Comparison of ENCODE assay signal across 8 mouse cellular contexts in the genomic region with DNA sequence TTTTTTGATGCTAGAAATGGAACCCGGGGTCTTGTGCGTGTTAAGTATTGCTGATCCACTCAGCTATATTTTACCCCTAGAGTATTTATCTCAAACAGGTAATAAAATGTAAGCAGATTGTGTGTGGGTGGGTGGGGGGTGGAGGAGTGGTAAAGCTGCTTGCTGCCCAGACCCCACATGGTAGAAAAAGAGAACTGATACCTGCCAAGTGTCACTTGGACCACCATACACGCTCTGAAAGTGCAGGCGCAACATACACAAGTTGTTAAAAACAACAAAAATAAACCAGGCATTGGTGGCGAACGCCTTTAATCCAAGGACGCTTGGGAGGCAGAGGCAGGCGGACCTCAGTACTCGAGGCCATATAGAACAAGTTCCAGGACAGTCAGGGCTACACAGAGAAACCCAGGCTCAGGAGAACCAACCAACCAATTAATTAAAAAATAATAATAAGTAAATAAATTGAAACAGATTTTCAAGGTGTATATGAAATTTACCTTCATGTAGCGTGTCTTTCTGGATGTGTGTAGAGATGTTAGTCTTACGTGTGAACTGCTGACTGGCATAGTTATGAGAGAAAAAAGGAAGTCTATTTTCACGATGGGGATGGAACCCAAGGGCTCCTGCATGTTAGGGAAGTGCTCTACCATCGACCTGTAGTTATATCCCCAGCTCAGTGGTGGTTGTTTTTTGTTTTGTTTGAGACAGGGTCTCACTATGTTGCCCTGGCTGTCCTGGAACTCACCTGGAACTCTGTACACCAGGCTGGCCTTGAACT. TPM values are rescaled to one million over a fixed set of nuclear protein-coding genes. Genes with fewer than 3 reads are reported as not detected.
DNase-seq lines count a peak whose midpoint lies in the region; ATAC-seq and TF ChIP-seq lines count a peak whose summit lies in the region.

No protein-coding gene starts in this region.

- peak overlapping the region; percentile 99; the same call in 1 of the 2 replicates for H3K27ac ChIP-seq in left cerebral cortex, adult 2 months
- H3K27ac ChIP-seq in embryonic facial prominence, embryonic 14.5 days (replicated peaks; ENCODE audit: low read depth, low read length), result no peak overlapping the region
- H3K27ac ChIP-seq in limb, embryonic 11.5 days (replicated peaks; ENCODE audit: low read depth, low read length), result no peak overlapping the region
- H3K27ac ChIP-seq in neural tube, embryonic 13.5 days (replicated peaks), result peak overlapping the region; percentile 93; the same call in 1 of the 2 replicates

- TF ChIP-seq CTCF in left cerebral cortex, adult 2 months (IDR thresholded peaks at IDR 0.05), result no peak

- peak overlapping the region; percentile 70; the same call in 1 of the 2 replicates for H3K4me3 ChIP-seq in left cerebral cortex, adult 2 months
- H3K4me3 ChIP-seq in embryonic facial prominence, embryonic 14.5 days (ENCODE audit: low read depth, low read length), result peak overlapping the region; percentile 70
- no peak overlapping the region for H3K4me3 ChIP-seq in limb, embryonic 11.5 days (ENCODE audit: low read depth, low read length)
- H3K4me3 ChIP-seq in neural tube, embryonic 13.5 days, result peak overlapping the region; percentile 57

- peaks cover 14% of the 10 kb centered on the region; the same call in 1 of the 2 replicates for H3K36me3 ChIP-seq in embryonic facial prominence, embryonic 14.5 days (ENCODE audit: control insufficient read depth, insufficient read depth, low read length)
- no peaks in the 10 kb centered on the region for H3K36me3 ChIP-seq in limb, embryonic 11.5 days (ENCODE audit: control insufficient read depth, insufficient read depth, low read length)
- H3K36me3 ChIP-seq in neural tube, embryonic 13.5 days, result peaks cover 31% of the 10 kb centered on the region

- intact Hi-C loops in left cerebral cortex, adult 2 months (cut with DNase I), result loop anchor here (2.0 kb wide), 1 partner anchor 123 kb away; no protein-coding TSS in a partner anchor

- 80% methylated on average over 13 of the region's 13 CpGs for WGBS in embryonic facial prominence, embryonic 14.5 days
- WGBS in limb, embryonic 11.5 days, result 80% methylated on average over 13 of the region's 13 CpGs
- WGBS in neural tube, embryonic 13.5 days, result 87% methylated on average over 13 of the region's 13 CpGs

- peaks cover 17% of the 10 kb centered on the region for H3K4me1 ChIP-seq in embryonic facial prominence, embryonic 14.5 days (ENCODE audit: control insufficient read depth, insufficient read depth, low read length)
- peaks cover 12% of the 10 kb centered on the region for H3K4me1 ChIP-seq in limb, embryonic 11.5 days (ENCODE audit: control insufficient read depth, insufficient read depth, low read length)
- peaks cover 41% of the 10 kb centered on the region for H3K4me1 ChIP-seq in neural tube, embryonic 13.5 days (replicated peaks)

- H3K4me2 ChIP-seq in embryonic facial prominence, embryonic 14.5 days (ENCODE audit: low read depth, low read length), result peak overlapping the region; percentile 67
- H3K4me2 ChIP-seq in limb, embryonic 11.5 days (ENCODE audit: low read depth, severe bottlenecking), result peak overlapping the region; percentile 66; the same call in 1 of the 2 replicates
- H3K4me2 ChIP-seq in neural tube, embryonic 13.5 days, result peak overlapping the region; percentile 71

- H3K9ac ChIP-seq in embryonic facial prominence, embryonic 14.5 days (ENCODE audit: low read depth, low read length), result peak overlapping the region; percentile 79
- H3K9ac ChIP-seq in limb, embryonic 11.5 days (ENCODE audit: low read length), result no peak overlapping the region
- peak overlapping the region; percentile 85 for H3K9ac ChIP-seq in neural tube, embryonic 13.5 days

- H3K27me3 ChIP-seq in embryonic facial prominence, embryonic 14.5 days (replicated peaks; ENCODE audit: control insufficient read depth, insufficient read depth, low read length), result no peaks in the 10 kb centered on the region
- H3K27me3 ChIP-seq in limb, embryonic 11.5 days (ENCODE audit: control insufficient read depth, insufficient read depth, low read length), result no peaks in the 10 kb centered on the region
- no peaks in the 10 kb centered on the region for H3K27me3 ChIP-seq in neural tube, embryonic 13.5 days

- no peak for DNase-seq in left cerebral cortex, adult 2 months (ENCODE audit: extremely low spot score in 1 of 2, low spot score in 2 of 2)
- no peak for DNase-seq in left cerebral cortex, adult 9 months (ENCODE audit: low spot score in 2 of 2)
- no peak for DNase-seq in embryonic facial prominence, embryonic 14.5 days (ENCODE audit: low spot score)
- DNase-seq in limb, embryonic 11.5 days (ENCODE audit: low spot score), result no peak
- no peak for DNase-seq in embryo, embryonic 10 days (ENCODE audit: low spot score)
- no peak for DNase-seq in frontal cortex, postnatal 10 days (ENCODE audit: low spot score in 2 of 2)
- DNase-seq in spleen, postnatal 4 days (ENCODE audit: low spot score in 2 of 2), result no peak

- H3K9me3 ChIP-seq in embryonic facial prominence, embryonic 14.5 days (ENCODE audit: control insufficient read depth, low read length), result 0 out of 2 replicates have a peak, but pooled peaks cover 4% of the 10 kb centered on the region
- H3K9me3 ChIP-seq in limb, embryonic 11.5 days (ENCODE audit: control insufficient read depth, low read length), result no peaks in the 10 kb centered on the region
- H3K9me3 ChIP-seq in neural tube, embryonic 13.5 days, result no peaks in the 10 kb centered on the region

- no peak for ATAC-seq in embryonic facial prominence, embryonic 14.5 days (ENCODE audit: low read depth)
- ATAC-seq in limb, embryonic 11.5 days (ENCODE audit: insufficient number of reproducible peaks, low FRiP score, low TSS enrichment, low read depth), result no peak
- ATAC-seq in neural tube, embryonic 13.5 days (ENCODE audit: low read depth), result no peak

RNA-seq across cellular contexts. Expression of a gene that starts 38.9 kb away (rescaled TPM):
- 10 to 100 TPM; 69.9 to 74.0 TPM for total RNA-seq in left cerebral cortex, adult 2 months (2021)
- 13.8 and 20.7 TPM in 2 replicates for polyA plus RNA-seq in embryonic facial prominence, embryonic 14.5 days (2014; fragmentation: Nextera tagmentation; extraction: Ambion mirVana)
- 17.2 and 20.9 TPM in 2 replicates for polyA plus RNA-seq in limb, embryonic 11.5 days (2014; fragmentation: Nextera tagmentation; extraction: Ambion mirVana)
- polyA plus RNA-seq in neural tube, embryonic 13.5 days (2015; fragmentation: Nextera tagmentation; extraction: Ambion mirVana), result 61.3 and 69.3 TPM in 2 replicates

Comparison
In these comparisons a context has a peak if more than half of its experiments do, and no peak if none do; other contexts are left out.
1. H3K27ac ChIP-seq: peak in left cerebral cortex, adult 2 months (single experiment) and neural tube, embryonic 13.5 days (single experiment); none in embryonic facial prominence, embryonic 14.5 days (single experiment) and limb, embryonic 11.5 days (single experiment).
2. Peak in every context shown above with its lines, with median percentiles within 50 percentile points of each other: H3K4me2 ChIP-seq.